Mouse (Mus musculus) gastrocnemius, postnatal 14 days (tissue): ENCODE results near the gene Nol7. TPM values are rescaled to one million over a fixed set of nuclear protein-coding genes. Genes with fewer than 3 reads are reported as not detected.

Source experiments
- DNase-seq: peaks from one replicate; pipeline ENCODE4 v3.0.0; 2021; ENCODE audit warnings: mixed read lengths
- intact Hi-C: fragments of 180-260 bp; cut with DNase I; formaldehyde crosslinking; loops from one replicate; pipeline ENCODE4 v1.15.1; 2025; ENCODE audit warnings: low total_unique reads
- long read RNA-seq, 2 experiments: library from polyadenylated mRNA; stranded (forward); transcript quantifications; one replicate each; pipeline ENCODE4 v2.0.0; 2021
- total RNA-seq, 2 experiments: library from RNA; stranded (reverse); gene quantifications; 2 replicates each; pipeline ENCODE4 v1.2.3; 2021

Gene Nol7
- total RNA-seq: 100 to 1,000 TPM; 133 to 137 TPM
- long read RNA-seq, experiment 1, transcript Nol7-201 (8 exons, 1,800 nt): major isoform, 80 of 126 reads
- long read RNA-seq, experiment 1, partial matches to known transcripts: 44 of 126 reads
- long read RNA-seq, experiment 1, other reads (novel, unspliced or antisense): 2 of 126 reads
- long read RNA-seq, experiment 2, transcript Nol7-201 (8 exons, 1,800 nt): major isoform, 82 of 138 reads
- long read RNA-seq, experiment 2, partial matches to known transcripts: 54 of 138 reads
- long read RNA-seq, experiment 2, other reads (novel, unspliced or antisense): 2 of 138 reads

GRCm38 (mm10) chr13:43398297-43399080 is at the start of gene Nol7:
Nol7 (plus strand) TSS chr13:43398390.
- intact Hi-C loops: loop anchor here (5.0 kb wide), 1 partner anchor 216 kb away; no protein-coding TSS in a partner anchor
- DNase-seq: peak; percentile 96

- intact Hi-C loops: no loop called here
- DNase-seq: no peak
These were observed 48.8 kb upstream of the Nol7 start for GRCm38 (mm10) chr13:43349376-43349775.

- intact Hi-C loops: no loop called here
- DNase-seq: no peak
These were observed 47.6 kb upstream of the Nol7 start for GRCm38 (mm10) chr13:43350489-43351169.

- DNase-seq: no peak
- intact Hi-C loops: no loop called here
These were observed 44.8 kb upstream of the Nol7 start for GRCm38 (mm10) chr13:43353356-43353755.

- no peak for DNase-seq
- intact Hi-C loops: no loop called here
These were observed 43.8 kb upstream of the Nol7 start for GRCm38 (mm10) chr13:43354362-43354761.

- intact Hi-C loops: no loop called here
These were observed 41.7 kb upstream of the Nol7 start for GRCm38 (mm10) chr13:43356346-43357125.

GRCm38 (mm10) chr13:43360534-43360933 is 37.7 kb upstream of the Nol7 start:
- intact Hi-C loops: no loop called here
- DNase-seq: no peak

More at GRCm38 (mm10) chr13:43356346-43357125, 41.7 kb upstream of the Nol7 start:
- DNase-seq: no peak

- no peak for DNase-seq
- intact Hi-C loops: no loop called here
These were observed 35.8 kb upstream of the Nol7 start for GRCm38 (mm10) chr13:43362353-43362752.

GRCm38 (mm10) chr13:43364985-43365824 is 33.0 kb upstream of the Nol7 start, which contains the start of gene Sirt5:
Sirt5 (plus strand) TSS chr13:43365496.
- DNase-seq: peak; percentile 88

GRCm38 (mm10) chr13:43365825-43366184 is 32.4 kb upstream of the Nol7 start:
- intact Hi-C loops: no loop called here

More at GRCm38 (mm10) chr13:43364985-43365824, 33.0 kb upstream of the Nol7 start, which contains the start of gene Sirt5:
- intact Hi-C loops: no loop called here

GRCm38 (mm10) chr13:43370063-43370462 is 28.1 kb upstream of the Nol7 start:
- DNase-seq: no peak
- intact Hi-C loops: no loop called here

More at GRCm38 (mm10) chr13:43365825-43366184, 32.4 kb upstream of the Nol7 start:
- no peak for DNase-seq

GRCm38 (mm10) chr13:43372892-43373291 is 25.3 kb upstream of the Nol7 start:
- intact Hi-C loops: no loop called here
- no peak for DNase-seq

- intact Hi-C loops: no loop called here
- DNase-seq: no peak
These were observed 24.0 kb upstream of the Nol7 start for GRCm38 (mm10) chr13:43374205-43374604.

- DNase-seq: no peak
These were observed 23.2 kb upstream of the Nol7 start for GRCm38 (mm10) chr13:43374918-43375432.

GRCm38 (mm10) chr13:43379989-43380388 is 18.2 kb upstream of the Nol7 start:
- intact Hi-C loops: no loop called here
- no peak for DNase-seq

More at GRCm38 (mm10) chr13:43374918-43375432, 23.2 kb upstream of the Nol7 start:
- intact Hi-C loops: no loop called here

GRCm38 (mm10) chr13:43385321-43385720 is 12.9 kb upstream of the Nol7 start:
- no peak for DNase-seq
- intact Hi-C loops: no loop called here

GRCm38 (mm10) chr13:43397700-43398296 is 392 bp upstream of the Nol7 start:
- intact Hi-C loops: loop anchor here (5.0 kb wide), 1 partner anchor 215 kb away; no protein-coding TSS in a partner anchor
- no peak for DNase-seq

- intact Hi-C loops: loop anchor here (5.0 kb wide), 1 partner anchor 217 kb away; no protein-coding TSS in a partner anchor
- DNase-seq: no peak
These were observed 1.4 kb downstream of the Nol7 start for GRCm38 (mm10) chr13:43399576-43399975.
